Mouse (Mus musculus) kidney, adult 2 months (tissue): ENCODE data around the gene Prkar1a.

Experiments
- CTCF ChIP-seq: fragments of 200-500 bp; conservative IDR thresholded peaks from 2 replicates; pipeline ENCODE4 v1.5.1; 2011; ENCODE audit warnings: low read depth, mild to moderate bottlenecking, control low read depth, low read length, moderate library complexity, mixed read lengths; ENCODE audit not compliant: insufficient read depth, insufficient read length
- POLR2A ChIP-seq: fragments of 200-500 bp; IDR thresholded peaks from one replicate; pipeline ENCODE4 v1.6.1; 2011; ENCODE audit warnings: low read depth, low read length, control low read depth

DNA sequence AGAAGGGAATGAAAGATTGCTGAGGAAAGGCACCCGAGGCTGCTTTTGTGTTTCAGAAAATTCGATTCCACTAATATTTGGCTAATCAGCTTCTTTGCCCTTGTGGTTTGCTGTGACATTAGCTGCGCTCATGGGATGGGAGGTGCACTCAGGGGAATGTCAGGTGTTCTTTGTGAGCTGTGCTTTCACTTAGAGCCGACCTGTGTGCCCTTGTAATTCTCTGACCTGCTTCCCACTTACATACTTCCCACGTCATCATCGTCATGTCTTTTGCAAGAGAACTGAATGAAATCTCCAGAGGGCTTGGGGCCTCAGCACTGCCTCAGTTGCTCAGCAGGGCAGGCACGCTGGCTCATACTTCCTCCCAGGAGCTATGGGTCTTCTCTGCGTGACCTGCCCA lies 4.0 kb downstream of the Prkar1a start:
- TF ChIP-seq CTCF: no peak
- no peak for TF ChIP-seq POLR2A
